Mouse (Mus musculus): ENCODE measurements at regions not wholly inside any gene's neighbourhood (a gene's known extent, or its start where the extent isn't known, plus 50 kb on each side); places are given as distances from the start of the nearest gene placed in this dataset.

DNA sequence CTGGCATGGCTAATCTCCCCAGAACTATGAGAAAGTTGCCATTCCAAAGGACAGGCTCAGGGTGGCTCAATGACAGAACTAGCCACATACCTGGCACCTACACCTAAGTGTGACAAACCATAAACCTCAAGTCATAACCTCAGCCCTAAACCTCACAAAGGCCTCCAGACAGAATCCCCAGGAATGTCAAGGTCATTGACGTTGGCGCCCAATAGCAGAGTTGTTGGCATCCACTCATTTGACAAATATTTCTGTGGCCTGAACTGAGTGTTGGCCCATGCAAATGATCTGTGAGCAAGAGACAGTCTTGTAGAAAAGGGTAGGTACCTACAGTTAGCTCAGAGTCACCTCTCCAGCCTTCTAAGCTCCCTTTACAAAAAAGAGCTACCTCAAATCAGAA, 80.3 kb upstream of the Agap1 start:
- H3K9ac ChIP-seq (ENCODE audit: control insufficient read depth, low read depth, low read length, poor library complexity, severe bottlenecking): no peak overlapping the region
- no peaks in the 10 kb centered on the region for H3K27me3 ChIP-seq (ENCODE audit: control insufficient read depth in 1 of 2, insufficient read depth in 2 of 2, low read length in 2 of 2)
- DNase-seq (ENCODE audit: low read depth, low spot score): no peak
- no peaks in the 10 kb centered on the region for H3K36me3 ChIP-seq (ENCODE audit: control insufficient read depth in 1 of 2, insufficient read depth in 2 of 2, low read length in 2 of 2)
- H3K4me3 ChIP-seq (ENCODE audit: control insufficient read depth in 1 of 2, insufficient read depth in 1 of 2, low read depth in 2 of 2, low read length in 2 of 2): no peak overlapping the region
- H3K4me1 ChIP-seq (ENCODE audit: control insufficient read depth in 1 of 2, insufficient read depth in 2 of 2, low read length in 2 of 2): no peaks in the 10 kb centered on the region
- TF ChIP-seq TAL1 (IDR thresholded peaks at IDR 0.05; ENCODE audit: low read length): no peak
- TF ChIP-seq MEF2A (IDR thresholded peaks at IDR 0.05; ENCODE audit: extremely low read depth, insufficient replicate concordance, low read depth, low read length, poor library complexity, severe bottlenecking): no peak
- TF ChIP-seq EP300 (IDR thresholded peaks at IDR 0.05; ENCODE audit: low read depth in 1 of 2, low read length in 2 of 2): no peak
- no peak for TF ChIP-seq RAD21 (IDR thresholded peaks at IDR 0.05; ENCODE audit: low read depth, low read length)
- no peak for TF ChIP-seq MXI1 (IDR thresholded peaks at IDR 0.05; ENCODE audit: low read depth, low read length)
- TF ChIP-seq JUND (IDR thresholded peaks at IDR 0.05; ENCODE audit: low read depth, low read length): no peak
- TF ChIP-seq NELFE (IDR thresholded peaks at IDR 0.05; ENCODE audit: low read depth, low read length): no peak
- TF ChIP-seq CHD2 (IDR thresholded peaks at IDR 0.05; ENCODE audit: low read length): no peak
- no peak for TF ChIP-seq MAX (IDR thresholded peaks at IDR 0.05; ENCODE audit: low read length)
- TF ChIP-seq NRF1 (IDR thresholded peaks at IDR 0.05; ENCODE audit: insufficient read depth, low read depth, low read length, poor library complexity, severe bottlenecking): no peak
- TF ChIP-seq POLR2AphosphoS5 (IDR thresholded peaks at IDR 0.05; ENCODE audit: borderline replicate concordance, low read depth, low read length): no peak
- TF ChIP-seq GATA1 (IDR thresholded peaks at IDR 0.05; ENCODE audit: low read depth, low read length): no peak
- TF ChIP-seq ZMIZ1 (IDR thresholded peaks at IDR 0.05; ENCODE audit: low read depth, low read length): no peak
- TF ChIP-seq MYC (IDR thresholded peaks at IDR 0.05; ENCODE audit: low read depth, low read length): no peak
- TF ChIP-seq USF2 (IDR thresholded peaks at IDR 0.05; ENCODE audit: borderline replicate concordance in 1 of 2, insufficient read depth in 1 of 2, low read depth in 1 of 2, low read length in 2 of 2): no peak
- TF ChIP-seq SIN3A (IDR thresholded peaks at IDR 0.05; ENCODE audit: low read length): no peak
- no peak for TF ChIP-seq USF1 (IDR thresholded peaks at IDR 0.05; ENCODE audit: low read depth, low read length)
- TF ChIP-seq ELF1 (IDR thresholded peaks at IDR 0.05; ENCODE audit: low read depth, low read length): no peak
- no peaks in the 10 kb centered on the region for H3K79me2 ChIP-seq (ENCODE audit: control insufficient read depth, insufficient read depth, low read length, poor library complexity)
- no peak overlapping the region for H3K27ac ChIP-seq (ENCODE audit: control insufficient read depth, low read depth, low read length)
- H3K9me3 ChIP-seq (replicated peaks; ENCODE audit: insufficient read depth, low read length): no peaks in the 10 kb centered on the region

DNA sequence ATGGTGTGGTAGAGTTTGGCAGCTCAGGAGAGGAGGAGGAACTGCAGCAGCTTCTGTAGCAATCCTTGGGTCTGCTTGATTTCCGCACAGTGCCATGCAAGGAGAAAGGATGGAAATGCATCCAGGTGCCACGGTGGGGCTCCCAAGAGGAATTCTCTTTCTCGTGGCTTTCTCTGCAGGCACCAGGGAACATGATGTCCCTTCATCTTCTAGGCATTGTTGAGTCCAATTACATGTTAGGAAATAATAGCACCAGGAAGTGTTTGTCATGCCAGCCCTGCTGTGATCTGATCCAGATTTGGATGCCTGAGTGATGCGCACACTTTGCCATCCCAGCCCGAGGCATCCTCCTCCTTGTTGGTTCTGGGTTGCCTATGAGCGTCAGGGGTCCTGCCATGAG, 72.6 kb upstream of the Agap1 start:
- Histone ChIP-seq H3K36me3 (ENCODE audit: control insufficient read depth in 1 of 2, insufficient read depth in 2 of 2, low read length in 2 of 2) (no peaks in the 10 kb centered on the region), H3K79me2 (ENCODE audit: control insufficient read depth, insufficient read depth, low read length, poor library complexity) (no peaks in the 10 kb centered on the region), H3K4me1 (ENCODE audit: control insufficient read depth in 1 of 2, insufficient read depth in 2 of 2, low read length in 2 of 2) (no peaks in the 10 kb centered on the region), H3K27ac (ENCODE audit: control insufficient read depth, low read depth, low read length) (no peak overlapping the region), H3K27me3 (ENCODE audit: control insufficient read depth in 1 of 2, insufficient read depth in 2 of 2, low read length in 2 of 2) (no peaks in the 10 kb centered on the region), H3K9me3 (replicated peaks; ENCODE audit: insufficient read depth, low read length) (0 out of 2 replicates have a peak, but pooled peaks cover 2% of the 10 kb centered on the region), H3K9ac (ENCODE audit: control insufficient read depth, low read depth, low read length, poor library complexity, severe bottlenecking) (no peak overlapping the region), H3K4me3 (ENCODE audit: control insufficient read depth in 1 of 2, insufficient read depth in 1 of 2, low read depth in 2 of 2, low read length in 2 of 2) (no peak overlapping the region)
- DNase-seq (ENCODE audit: low read depth, low spot score): no peak
- TF ChIP-seq CHD2 (IDR thresholded peaks at IDR 0.05; ENCODE audit: low read length) (no peak), MAFK (IDR thresholded peaks at IDR 0.05; ENCODE audit: borderline replicate concordance, low read depth, low read length) (no peak), MXI1 (IDR thresholded peaks at IDR 0.05; ENCODE audit: low read depth, low read length) (no peak), POLR2AphosphoS5 (IDR thresholded peaks at IDR 0.05; ENCODE audit: borderline replicate concordance, low read depth, low read length) (no peak), JUND (IDR thresholded peaks at IDR 0.05; ENCODE audit: low read depth, low read length) (no peak), RAD21 (IDR thresholded peaks at IDR 0.05; ENCODE audit: low read depth, low read length) (no peak), SIN3A (IDR thresholded peaks at IDR 0.05; ENCODE audit: low read length) (no peak), GATA1 (IDR thresholded peaks at IDR 0.05; ENCODE audit: low read depth, low read length) (no peak), BHLHE40 (IDR thresholded peaks at IDR 0.05; ENCODE audit: borderline replicate concordance, low read depth, low read length) (no peak), MYB (IDR thresholded peaks at IDR 0.05; ENCODE audit: low read depth, low read length) (no peak), KAT2A (conservative IDR thresholded peaks at IDR 0.05; ENCODE audit: low read depth, low read length) (no peak)
